Mouse (Mus musculus): ENCODE measurements around the gene Coq8b. TPM values are rescaled to one million over a fixed set of nuclear protein-coding genes. Genes with fewer than 3 reads are reported as not detected.

The Coq8b gene
- total RNA-seq, 1 experiment = 12.8 TPM

DNA sequence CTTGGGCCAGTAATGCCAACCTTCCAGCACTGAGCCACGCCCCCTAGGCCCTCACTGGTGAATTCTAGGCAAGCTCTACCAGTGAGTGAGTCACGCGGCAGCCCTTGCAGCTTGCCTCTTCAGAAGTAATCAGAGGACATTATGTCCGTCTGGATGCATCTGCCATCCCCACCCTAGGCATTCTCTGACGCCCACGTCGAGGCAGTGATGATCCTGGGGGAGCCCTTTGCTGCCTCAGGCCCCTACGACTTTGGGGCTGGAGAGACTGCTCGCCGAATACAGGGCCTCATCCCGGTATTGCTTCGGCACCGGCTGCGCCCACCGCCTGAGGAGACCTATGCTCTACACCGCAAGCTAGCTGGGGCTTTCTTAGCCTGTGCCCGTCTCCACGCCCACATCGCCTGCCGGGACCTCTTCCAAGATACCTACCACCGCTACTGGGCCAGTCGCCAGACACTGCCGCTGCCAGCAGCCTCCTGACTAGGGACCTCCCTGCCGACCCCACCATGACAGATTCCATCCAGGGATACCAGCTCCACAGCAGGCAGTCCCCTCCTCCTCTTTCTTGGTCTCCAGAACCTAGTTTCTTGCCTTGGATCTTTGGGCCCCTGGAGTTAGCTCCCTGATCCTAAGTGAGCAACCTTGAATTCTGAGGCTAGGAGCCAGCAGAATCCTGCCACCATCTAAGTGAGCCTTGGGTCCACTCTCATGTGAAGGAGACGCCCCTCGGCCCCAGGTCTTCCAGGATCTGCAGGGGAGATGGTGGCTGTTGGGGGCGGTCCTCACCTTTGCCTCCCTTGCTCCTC lies 24.4 kb downstream of the Coq8b start:
- peaks cover 2% of the 10 kb centered on the region; the same call in 1 of the 2 replicates for H3K36me3 ChIP-seq (ENCODE audit: control insufficient read depth, insufficient read depth, low read length, poor library complexity, severe bottlenecking)
- no peak for DNase-seq (ENCODE audit: low read depth, low spot score)
- H3K27ac ChIP-seq (ENCODE audit: insufficient read depth, low read depth, low read length, poor library complexity, severe bottlenecking) = no peak overlapping the region
- in situ Hi-C loops (cut with MboI; ENCODE audit: low sequenced_read_pairs in 2 of 2, unreplicated experiment in 2 of 2) = no loop called here
- TF ChIP-seq CHD2 (IDR thresholded peaks at IDR 0.05; ENCODE audit: low read depth, low read length) (no peak), ZNF384 (IDR thresholded peaks at IDR 0.05; ENCODE audit: low read depth, low read length) (no peak), MAFK (IDR thresholded peaks at IDR 0.05; ENCODE audit: insufficient read depth, low read depth, low read length) (no peak), HCFC1 (IDR thresholded peaks at IDR 0.05; ENCODE audit: borderline replicate concordance, insufficient read depth, low read length) (no peak), ZC3H11A (IDR thresholded peaks at IDR 0.05; ENCODE audit: borderline replicate concordance, low read depth, low read length) (no peak)
- H3K9ac ChIP-seq (ENCODE audit: insufficient read depth, low read depth, low read length, poor library complexity, severe bottlenecking) = peak overlapping the region; percentile 9; the same call in 1 of the 2 replicates
- H3K4me3 ChIP-seq (ENCODE audit: insufficient read depth in 1 of 2, low read depth in 1 of 2, low read length in 2 of 2, poor library complexity in 1 of 2, severe bottlenecking in 1 of 2) = peak overlapping the region; percentile 33 to 72; a peak in 3 of 4 replicates
- H3K4me1 ChIP-seq (ENCODE audit: control insufficient read depth in 2 of 2, insufficient read depth in 2 of 2, low read length in 2 of 2, poor library complexity in 1 of 2) = peaks cover 2 to 8% of the 10 kb centered on the region in 2 experiments; a peak in 2 of 4 replicates
- H3K9me3 ChIP-seq (ENCODE audit: control insufficient read depth, insufficient read depth, low read depth, low read length) = no peaks in the 10 kb centered on the region

DNA sequence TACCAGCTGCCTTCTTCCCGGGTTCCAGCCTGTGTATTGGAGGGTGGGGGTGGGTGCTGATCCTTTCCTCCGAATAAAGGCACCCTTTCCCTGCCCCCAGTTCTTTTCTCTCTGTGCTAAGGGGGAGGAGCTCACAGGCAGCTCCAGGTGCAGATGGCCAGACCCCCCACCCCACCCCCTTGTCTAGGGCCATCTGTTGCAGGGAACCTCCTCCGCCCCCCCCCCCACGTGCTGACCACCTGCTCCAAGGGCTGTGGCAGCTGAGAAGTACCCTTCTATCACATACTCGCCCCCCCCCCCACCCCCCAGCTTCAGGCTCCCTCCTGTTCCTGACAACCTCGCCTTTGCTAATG lies 25.0 kb downstream of the Coq8b start:
- Histone ChIP-seq H3K9ac (ENCODE audit: insufficient read depth, low read depth, low read length, poor library complexity, severe bottlenecking) (peak overlapping the region; percentile 9; the same call in 1 of the 2 replicates), H3K27ac (ENCODE audit: insufficient read depth, low read depth, low read length, poor library complexity, severe bottlenecking) (peak overlapping the region; percentile 8), H3K4me1 (ENCODE audit: control insufficient read depth in 2 of 2, insufficient read depth in 2 of 2, low read length in 2 of 2, poor library complexity in 1 of 2) (peaks cover 2 to 8% of the 10 kb centered on the region in 2 experiments; a peak in 2 of 4 replicates), H3K36me3 (ENCODE audit: control insufficient read depth, insufficient read depth, low read length, poor library complexity, severe bottlenecking) (peaks cover 4% of the 10 kb centered on the region; the same call in 1 of the 2 replicates), H3K4me3 (ENCODE audit: insufficient read depth in 1 of 2, low read depth in 1 of 2, low read length in 2 of 2, poor library complexity in 1 of 2, severe bottlenecking in 1 of 2) (peak overlapping the region; percentile 50 to 84; a peak in 2 of 4 replicates), H3K9me3 (ENCODE audit: control insufficient read depth, insufficient read depth, low read depth, low read length) (no peaks in the 10 kb centered on the region)
- no peak for DNase-seq (ENCODE audit: low read depth, low spot score)
- TF ChIP-seq HCFC1 (IDR thresholded peaks at IDR 0.05; ENCODE audit: borderline replicate concordance, insufficient read depth, low read length) (no peak), ZNF384 (IDR thresholded peaks at IDR 0.05; ENCODE audit: low read depth, low read length) (no peak), ZC3H11A (IDR thresholded peaks at IDR 0.05; ENCODE audit: borderline replicate concordance, low read depth, low read length) (no peak), CHD2 (IDR thresholded peaks at IDR 0.05; ENCODE audit: low read depth, low read length) (no peak), MAFK (IDR thresholded peaks at IDR 0.05; ENCODE audit: insufficient read depth, low read depth, low read length) (no peak)
- in situ Hi-C loops (cut with MboI; ENCODE audit: low sequenced_read_pairs in 2 of 2, unreplicated experiment in 2 of 2) = no loop called here

DNA sequence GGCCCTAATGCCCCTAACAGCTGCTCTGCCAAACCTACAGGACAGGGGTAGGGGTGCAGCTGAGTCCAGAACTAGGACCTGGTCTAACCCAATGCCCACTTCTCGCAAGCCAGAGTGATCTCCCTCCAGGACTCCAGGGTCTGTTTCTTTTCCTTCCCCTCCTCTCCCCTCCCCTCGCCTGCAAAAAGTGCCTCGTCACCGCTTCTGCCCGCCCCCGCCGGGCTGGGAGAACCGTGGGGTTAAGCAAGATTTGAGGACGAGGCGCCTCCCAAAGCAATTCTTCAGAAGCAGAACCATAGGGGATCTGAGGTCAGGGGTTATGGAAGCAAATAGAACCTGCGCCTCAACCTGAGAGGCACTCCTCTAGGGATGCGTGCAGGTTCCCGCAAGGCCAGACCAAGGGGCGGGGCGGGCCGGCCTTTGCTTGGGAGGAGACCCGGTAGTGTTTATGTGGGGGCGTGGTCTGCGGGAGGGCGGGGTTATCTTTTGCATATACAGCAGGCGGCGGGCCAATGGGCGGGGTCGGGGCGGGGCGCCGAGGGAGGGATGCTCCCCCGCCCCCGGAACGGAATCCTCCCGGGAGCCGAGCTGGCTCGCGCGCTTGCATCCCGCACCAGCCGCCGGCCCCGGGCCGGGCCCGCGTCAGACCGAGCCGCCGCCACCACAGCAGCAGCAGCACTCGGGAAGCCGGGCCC lies 25.5 kb downstream of the Coq8b start, which contains the start of gene Numbl:
Numbl (plus strand) TSS at position 229 of the 695 bp plus-strand sequence.
- H3K4me1 ChIP-seq (ENCODE audit: control insufficient read depth in 2 of 2, insufficient read depth in 2 of 2, low read length in 2 of 2, poor library complexity in 1 of 2) = peaks cover 2 to 8% of the 10 kb centered on the region in 2 experiments; a peak in 2 of 4 replicates
- H3K9ac ChIP-seq (ENCODE audit: insufficient read depth, low read depth, low read length, poor library complexity, severe bottlenecking) = peak within 1 kb of the TSS; percentile 80
- peak; percentile 96 for DNase-seq (ENCODE audit: low read depth, low spot score)
- peak within 1 kb of the TSS; percentile 8 for H3K27ac ChIP-seq (ENCODE audit: insufficient read depth, low read depth, low read length, poor library complexity, severe bottlenecking)
- in situ Hi-C loops (cut with MboI; ENCODE audit: low sequenced_read_pairs in 2 of 2, unreplicated experiment in 2 of 2) = no loop called here
- no peaks in the 10 kb centered on the region for H3K9me3 ChIP-seq (ENCODE audit: control insufficient read depth, insufficient read depth, low read depth, low read length)
- TF ChIP-seq ZNF384 (IDR thresholded peaks at IDR 0.05; ENCODE audit: low read depth, low read length) = no peak
- peak; percentile 92 for TF ChIP-seq MAFK (IDR thresholded peaks at IDR 0.05; ENCODE audit: insufficient read depth, low read depth, low read length)
- H3K36me3 ChIP-seq (ENCODE audit: control insufficient read depth, insufficient read depth, low read length, poor library complexity, severe bottlenecking) = peaks cover 4% of the 10 kb centered on the region; the same call in 1 of the 2 replicates
- H3K4me3 ChIP-seq (ENCODE audit: insufficient read depth in 1 of 2, low read depth in 1 of 2, low read length in 2 of 2, poor library complexity in 1 of 2, severe bottlenecking in 1 of 2) = peak within 1 kb of the TSS; percentile 84 to 90

DNA sequence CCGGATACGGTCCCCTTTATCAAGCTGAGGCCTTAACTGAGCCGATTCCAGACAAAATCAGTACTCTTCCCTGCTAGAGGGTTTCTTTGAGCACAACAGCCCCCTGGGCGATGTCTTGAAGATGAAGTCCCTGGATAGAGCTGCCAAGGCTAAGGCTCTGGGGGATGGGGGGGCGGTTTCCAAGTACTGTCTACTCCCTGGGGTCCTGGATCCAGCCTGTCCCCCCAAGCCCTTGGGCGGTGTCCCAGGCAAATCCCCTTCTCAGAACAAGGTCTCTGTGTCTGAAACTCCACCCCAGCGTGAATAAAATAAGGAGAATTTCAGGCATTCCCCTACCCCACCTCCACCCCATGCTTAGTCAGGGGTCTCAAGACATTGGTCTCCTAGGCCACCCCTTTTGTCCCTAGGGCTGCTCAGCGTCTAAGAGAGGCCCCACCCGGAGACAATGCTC lies 26.5 kb downstream of the Coq8b start:
- TF ChIP-seq MAFK (IDR thresholded peaks at IDR 0.05; ENCODE audit: insufficient read depth, low read depth, low read length) (no peak), ZNF384 (IDR thresholded peaks at IDR 0.05; ENCODE audit: low read depth, low read length) (no peak), CHD2 (IDR thresholded peaks at IDR 0.05; ENCODE audit: low read depth, low read length) (no peak), ZC3H11A (IDR thresholded peaks at IDR 0.05; ENCODE audit: borderline replicate concordance, low read depth, low read length) (no peak), HCFC1 (IDR thresholded peaks at IDR 0.05; ENCODE audit: borderline replicate concordance, insufficient read depth, low read length) (no peak)
- Histone ChIP-seq H3K36me3 (ENCODE audit: control insufficient read depth, insufficient read depth, low read length, poor library complexity, severe bottlenecking) (peaks cover 4% of the 10 kb centered on the region; the same call in 1 of the 2 replicates), H3K9ac (ENCODE audit: insufficient read depth, low read depth, low read length, poor library complexity, severe bottlenecking) (peak overlapping the region; percentile 80), H3K4me1 (ENCODE audit: control insufficient read depth in 2 of 2, insufficient read depth in 2 of 2, low read length in 2 of 2, poor library complexity in 1 of 2) (peaks cover 2 to 9% of the 10 kb centered on the region in 2 experiments; a peak in 2 of 4 replicates), H3K9me3 (ENCODE audit: control insufficient read depth, insufficient read depth, low read depth, low read length) (no peaks in the 10 kb centered on the region), H3K27ac (ENCODE audit: insufficient read depth, low read depth, low read length, poor library complexity, severe bottlenecking) (no peak overlapping the region), H3K4me3 (ENCODE audit: insufficient read depth in 1 of 2, low read depth in 1 of 2, low read length in 2 of 2, poor library complexity in 1 of 2, severe bottlenecking in 1 of 2) (peak overlapping the region; percentile 84 to 90)
- in situ Hi-C loops (cut with MboI; ENCODE audit: low sequenced_read_pairs in 2 of 2, unreplicated experiment in 2 of 2) = no loop called here
- no peak for DNase-seq (ENCODE audit: low read depth, low spot score)

Data from ES-E14 (cell line).